Mouse (Mus musculus) liver, embryonic 13.5 days (tissue): ENCODE measurements around the gene Clec4a2. TPM values are rescaled to one million over a fixed set of nuclear protein-coding genes. Genes with fewer than 3 reads are reported as not detected.

Experiments
- polyA plus RNA-seq: library from polyadenylated mRNA; unstranded; fragments of >200 nt; fragmentation: Nextera tagmentation; extraction: Ambion mirVana; gene quantifications from 2 replicates; pipeline ENCODE4 v1.2.1, GENCODE M21; 2015

Clec4a2 gene
- polyA plus RNA-seq, 1 experiment from 2014 or later = 6.8 TPM

Other genes starting within 250 kb of the Clec4a2 start
- gene Necap1, start 232.0 kb upstream of the Clec4a2 start, polyA plus RNA-seq = 24.9 and 27.8 TPM in 2 replicates
- 3.7 TPM in 2 replicates for gene Clec4a1, start 184.6 kb upstream of the Clec4a2 start, polyA plus RNA-seq
- gene Clec4a3, start 153.9 kb upstream of the Clec4a2 start, polyA plus RNA-seq = 3.5 and 3.6 TPM in 2 replicates
- gene Clec4a4, start 116.1 kb upstream of the Clec4a2 start, polyA plus RNA-seq = not detected in 2 replicates
- not detected in 2 replicates for gene Clec4b1, start 56.5 kb upstream of the Clec4a2 start, polyA plus RNA-seq
- 0.08 and 0.09 TPM in 2 replicates for gene Clec4b2, start 66.5 kb downstream of the Clec4a2 start, polyA plus RNA-seq
- gene Clec4n, start 123.4 kb downstream of the Clec4a2 start, polyA plus RNA-seq = 8.5 and 8.9 TPM in 2 replicates
- 0.85 and 1.1 TPM in 2 replicates for gene Clec4d, start 155.7 kb downstream of the Clec4a2 start, polyA plus RNA-seq
- 0.83 and 0.84 TPM in 2 replicates for gene Clec4e, start 183.4 kb downstream of the Clec4a2 start, polyA plus RNA-seq
- not detected in 2 replicates for gene Vmn2r19, start 201.9 kb downstream of the Clec4a2 start, polyA plus RNA-seq